In the genomic region with DNA sequence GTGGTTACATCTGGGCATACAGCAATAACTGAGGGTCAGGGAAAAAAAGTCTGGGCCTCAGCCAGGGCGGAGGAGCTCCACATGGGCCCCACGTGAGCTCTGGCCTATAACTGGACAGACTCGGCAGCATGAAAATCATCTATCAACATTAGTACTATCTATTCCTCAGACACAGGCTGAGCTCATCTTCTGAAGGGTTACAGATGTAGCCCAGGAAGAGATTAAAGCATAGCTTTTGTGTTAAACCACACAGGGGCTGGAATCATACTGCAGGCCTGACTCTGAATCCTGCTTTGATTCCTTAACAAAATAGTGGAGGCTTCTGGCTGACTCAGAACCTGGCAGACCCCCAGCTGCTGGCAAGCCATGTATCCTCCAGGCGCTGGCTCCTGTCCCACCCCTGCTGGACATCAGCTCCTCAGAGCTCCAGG, we compare ENCODE assay signal across 9 mouse cellular contexts. TPM values are rescaled to one million over a fixed set of nuclear protein-coding genes. Genes with fewer than 3 reads are reported as not detected.
DNase-seq lines count a peak whose midpoint lies in the region; ATAC-seq and TF ChIP-seq lines count a peak whose summit lies in the region.
"Had no signal": no experiment of that assay in that cellular context is flagged by ENCODE, and none has a peak within 500 bp of the region (broad histone marks: within the 10 kb centered on the region; RNA-seq: fewer than 3 reads in every experiment).

No protein-coding gene starts in this region.

- no peaks in the 10 kb centered on the region for H3K9me3 ChIP-seq in midbrain, postnatal 0 days (ENCODE audit: low read length)
- no peaks in the 10 kb centered on the region for H3K9me3 ChIP-seq in midbrain, embryonic 10.5 days (replicated peaks)
- H3K9me3 ChIP-seq in heart, embryonic 14.5 days (ENCODE audit: control insufficient read depth, low read length), result no peaks in the 10 kb centered on the region

- peaks cover 40% of the 10 kb centered on the region for H3K36me3 ChIP-seq in midbrain, postnatal 0 days (ENCODE audit: insufficient read depth, low read length)
- peaks cover 80% of the 10 kb centered on the region for H3K36me3 ChIP-seq in midbrain, embryonic 10.5 days
- H3K36me3 ChIP-seq in heart, embryonic 14.5 days (ENCODE audit: control insufficient read depth, insufficient read depth, low read length), result peaks cover 15% of the 10 kb centered on the region; the same call in 1 of the 2 replicates

- H3K4me1 ChIP-seq in midbrain, postnatal 0 days (ENCODE audit: insufficient read depth, low read length), result no peaks in the 10 kb centered on the region
- no peaks in the 10 kb centered on the region for H3K4me1 ChIP-seq in midbrain, embryonic 10.5 days
- H3K4me1 ChIP-seq in cerebellum, adult 2 months (ENCODE audit: control insufficient read depth, insufficient read depth, low read length), result peaks cover 5% of the 10 kb centered on the region
- H3K4me1 ChIP-seq in heart, embryonic 14.5 days (ENCODE audit: control insufficient read depth in 2 of 2, insufficient read depth in 2 of 2, low read length in 2 of 2), result peaks cover 2 to 3% of the 10 kb centered on the region in 2 experiments; a peak in 2 of 4 replicates
- H3K4me1 ChIP-seq: megakaryocyte, embryonic 14.5 days had no signal

- 69% methylated on average over 4 of the region's 4 CpGs for WGBS in midbrain, postnatal 0 days
- 91% methylated on average over 4 of the region's 4 CpGs for WGBS in midbrain, embryonic 10.5 days
- WGBS in cerebellum, adult 2 months, result 43% methylated on average over 4 of the region's 4 CpGs
- 53% methylated on average over 4 of the region's 4 CpGs for WGBS in heart, embryonic 14.5 days

- no peaks in the 10 kb centered on the region for H3K27me3 ChIP-seq in midbrain, postnatal 0 days (ENCODE audit: insufficient read depth, low read length)
- H3K27me3 ChIP-seq in midbrain, embryonic 10.5 days (ENCODE audit: low read depth, poor library complexity, severe bottlenecking), result no peaks in the 10 kb centered on the region
- no peaks in the 10 kb centered on the region for H3K27me3 ChIP-seq in cerebellum, adult 2 months (ENCODE audit: control insufficient read depth, insufficient read depth, low read length)
- no peaks in the 10 kb centered on the region for H3K27me3 ChIP-seq in heart, embryonic 14.5 days (ENCODE audit: control insufficient read depth, insufficient read depth, low read length)

- H3K4me3 ChIP-seq in midbrain, postnatal 0 days (ENCODE audit: low read depth, low read length), result no peak overlapping the region
- H3K4me3 ChIP-seq in midbrain, embryonic 10.5 days, result no peak overlapping the region
- no peak overlapping the region for H3K4me3 ChIP-seq in cerebellum, adult 2 months (replicated peaks; ENCODE audit: insufficient read depth, low read depth, low read length)
- no peak overlapping the region for H3K4me3 ChIP-seq in heart, embryonic 14.5 days (ENCODE audit: control insufficient read depth in 1 of 2, insufficient read depth in 1 of 2, low read depth in 1 of 2, low read length in 2 of 2)
- H3K4me3 ChIP-seq: megakaryocyte, embryonic 14.5 days had no signal

- H3K4me2 ChIP-seq in midbrain, postnatal 0 days (ENCODE audit: low read depth, low read length, poor library complexity, severe bottlenecking), result no peak overlapping the region
- H3K4me2 ChIP-seq in heart, embryonic 14.5 days (ENCODE audit: low read length), result no peak overlapping the region

- no peak for TF ChIP-seq POLR2A in cerebellum, adult 2 months (IDR thresholded peaks at IDR 0.05; ENCODE audit: borderline replicate concordance, insufficient read depth, low read length)

- TF ChIP-seq CTCF in midbrain, postnatal 0 days (IDR thresholded peaks at IDR 0.05), result no peak
- no peak for TF ChIP-seq CTCF in cerebellum, adult 2 months (IDR thresholded peaks at IDR 0.05; ENCODE audit: borderline replicate concordance, insufficient read depth, low read depth, low read length)

- DNase-seq in midbrain, postnatal 0 days (ENCODE audit: low spot score), result peak; percentile 57
- no peak for DNase-seq in midbrain, embryonic 10.5 days (ENCODE audit: low spot score)
- peak; percentile 69 to 80 for DNase-seq in cerebellum, adult 2 months
- peak; percentile 69 for DNase-seq in ovary, postnatal 14 days (ENCODE audit: low spot score)
- no peak for DNase-seq in layer of hippocampus, adult 18-20 months (ENCODE audit: low spot score in 2 of 2)
- DNase-seq in B cell, adult 2 months, result no peak

- ATAC-seq in midbrain, postnatal 0 days (ENCODE audit: low FRiP score), result no peak
- ATAC-seq in heart, embryonic 14.5 days (ENCODE audit: insufficient number of reproducible peaks, insufficient read depth, low FRiP score, low read depth), result peak; percentile 49

- no peak overlapping the region for H3K9ac ChIP-seq in midbrain, postnatal 0 days (replicated peaks; ENCODE audit: low read length, poor library complexity, severe bottlenecking)
- H3K9ac ChIP-seq in heart, embryonic 14.5 days (ENCODE audit: low read length), result no peak overlapping the region

- no peak overlapping the region for H3K27ac ChIP-seq in midbrain, postnatal 0 days (ENCODE audit: low read depth, low read length)
- H3K27ac ChIP-seq in midbrain, embryonic 10.5 days (replicated peaks), result no peak overlapping the region
- H3K27ac ChIP-seq in cerebellum, adult 2 months (ENCODE audit: insufficient read depth, low read length), result no peak overlapping the region
- H3K27ac ChIP-seq in heart, embryonic 14.5 days (replicated peaks in 1 of 2; ENCODE audit: control insufficient read depth in 1 of 2, insufficient read depth in 1 of 2, low read depth in 2 of 2, low read length in 2 of 2), result peak overlapping the region; percentile 32 to 34; a peak in 3 of 4 replicates

RNA-seq across cellular contexts. Expression of gene Atp6v0a4, which starts 7.4 kb away (rescaled TPM):
- total RNA-seq in midbrain, postnatal 0 days (2014; rRNA removed), result 0.09 and 0.27 TPM in 2 replicates
- polyA plus RNA-seq in midbrain, postnatal 0 days (2015; fragmentation: Nextera tagmentation; extraction: Ambion mirVana), result 0.26 and 0.30 TPM in 2 replicates
- not detected in 2 replicates for polyA plus RNA-seq in midbrain, embryonic 10.5 days (2016; fragmentation: Nextera tagmentation; extraction: Ambion mirVana)
- polyA plus RNA-seq in cerebellum, adult 2 months (2012; rRNA removed), result 0.19 and 0.25 TPM in 2 replicates
- 0.38 TPM in 1 of 2 replicates, not detected in the other for polyA plus RNA-seq in heart, embryonic 14.5 days (2014; fragmentation: Nextera tagmentation; extraction: Ambion mirVana)
- total RNA-seq in layer of hippocampus, adult 18-20 months (2021), result 1 to 10 TPM; 1.6 to 1.7 TPM

RNA-seq across cellular contexts. Expression of gene Tmem213, which starts 22.8 kb away (rescaled TPM):
- total RNA-seq in midbrain, postnatal 0 days (2014; rRNA removed), result not detected in 2 replicates
- polyA plus RNA-seq in midbrain, postnatal 0 days (2015; fragmentation: Nextera tagmentation; extraction: Ambion mirVana), result 0.26 TPM in 1 of 2 replicates, not detected in the other
- polyA plus RNA-seq in midbrain, embryonic 10.5 days (2016; fragmentation: Nextera tagmentation; extraction: Ambion mirVana), result not detected in 2 replicates
- not detected in 2 replicates for polyA plus RNA-seq in cerebellum, adult 2 months (2012; rRNA removed)
- polyA plus RNA-seq in heart, embryonic 14.5 days (2014; fragmentation: Nextera tagmentation; extraction: Ambion mirVana), result not detected in 2 replicates
- not detected for total RNA-seq in layer of hippocampus, adult 18-20 months (2021)
- total RNA-seq: gastrocnemius, adult 8-10 months had no signal

Comparison
In these comparisons a context has a peak if more than half of its experiments do, and no peak if none do; other contexts are left out.
1. DNase-seq: peak in midbrain, postnatal 0 days (single experiment), cerebellum, adult 2 months (2 of 2) and ovary, postnatal 14 days (single experiment); none in midbrain, embryonic 10.5 days (single experiment), layer of hippocampus, adult 18-20 months (0 of 2) and B cell, adult 2 months (0 of 2).
2. H3K27ac ChIP-seq: peak in heart, embryonic 14.5 days (2 of 2); none in midbrain, postnatal 0 days (single experiment), midbrain, embryonic 10.5 days (single experiment) and cerebellum, adult 2 months (single experiment).